Mouse (Mus musculus) liver, adult 2 months (tissue): Measurements from ENCODE around the gene Rdh9. TPM values are rescaled to one million over a fixed set of nuclear protein-coding genes. Genes with fewer than 3 reads are reported as not detected.

Source experiments
- DNase-seq: peaks from one replicate; pipeline ENCODE4 v3.0.0-alpha.2; 2011; ENCODE audit warnings: low read depth, low spot score; ENCODE audit errors: extremely low read depth
- H3K27ac ChIP-seq: fragments of 200-500 bp; replicated peaks from 2 replicates; pipeline ENCODE4 v1.5.1; 2012; ENCODE audit warnings: low read depth, mild to moderate bottlenecking, control low read depth, inconsistent platforms, low read length; ENCODE audit not compliant: insufficient read depth
- H3K27me3 ChIP-seq: fragments of 200-500 bp; 2 replicates; pipeline ENCODE4 v1.6.1; 2012; ENCODE audit warnings: mild to moderate bottlenecking, moderate library complexity, low read length, inconsistent platforms; ENCODE audit not compliant: control insufficient read depth, insufficient read depth
- H3K36me3 ChIP-seq: fragments of 200-500 bp; 2 replicates; pipeline ENCODE4 v1.6.1; 2012; ENCODE audit warnings: low read length, inconsistent platforms; ENCODE audit not compliant: control insufficient read depth, insufficient read depth
- H3K4me1 ChIP-seq: fragments of 200-500 bp; 2 replicates; pipeline ENCODE4 v1.6.1; 2011; ENCODE audit warnings: low read length; ENCODE audit not compliant: control insufficient read depth, insufficient read depth
- H3K4me3 ChIP-seq: fragments of 200-500 bp; 2 replicates; pipeline ENCODE4 v1.5.1; 2011; ENCODE audit warnings: low read depth, mild to moderate bottlenecking, control low read depth, low read length, moderate library complexity; ENCODE audit not compliant: insufficient read depth
- H3K79me2 ChIP-seq: fragments of 200-500 bp; 2 replicates; pipeline ENCODE4 v1.6.1; 2012; ENCODE audit warnings: inconsistent platforms, mild to moderate bottlenecking, low read length, moderate library complexity; ENCODE audit not compliant: control insufficient read depth, insufficient read depth
- H3K9ac ChIP-seq: fragments of 200-500 bp; 2 replicates; pipeline ENCODE4 v1.6.1; 2012; ENCODE audit warnings: low read depth, mild to moderate bottlenecking, control low read depth, inconsistent platforms, low read length
- CTCF ChIP-seq: fragments of 200-500 bp; IDR thresholded peaks from 2 replicates; pipeline ENCODE4 v1.5.1; 2011; ENCODE audit warnings: low read depth, low read length, control low read depth
- POLR2A ChIP-seq: fragments of 200-500 bp; IDR thresholded peaks from 2 replicates; pipeline ENCODE4 v1.6.1; 2011; ENCODE audit warnings: low read length, control low read depth; ENCODE audit not compliant: insufficient read depth; ENCODE audit errors: extremely low read depth
- WGBS: fragments of 180-500 bp; shearing (Covaris S2); methylation state at CpG from one replicate; pipeline ENCODE4 v1.1.7; 2018; 5-methylcytosine and 5-hydroxymethylcytosine counted together
- polyA plus RNA-seq: library from polyadenylated mRNA; depleted of rRNA; stranded (reverse); fragments of >200 nt; gene quantifications from 2 replicates; pipeline ENCODE4 v1.2.3, GENCODE M21; 2012
- total RNA-seq: library from RNA; depleted of rRNA; stranded (reverse); fragments of >200 nt; gene quantifications from 2 replicates; pipeline ENCODE4 v1.2.3, GENCODE M21; 2014

Rdh9 gene
- total and polyA plus RNA-seq, 2 experiments: 54.4 to 121 TPM

DNA sequence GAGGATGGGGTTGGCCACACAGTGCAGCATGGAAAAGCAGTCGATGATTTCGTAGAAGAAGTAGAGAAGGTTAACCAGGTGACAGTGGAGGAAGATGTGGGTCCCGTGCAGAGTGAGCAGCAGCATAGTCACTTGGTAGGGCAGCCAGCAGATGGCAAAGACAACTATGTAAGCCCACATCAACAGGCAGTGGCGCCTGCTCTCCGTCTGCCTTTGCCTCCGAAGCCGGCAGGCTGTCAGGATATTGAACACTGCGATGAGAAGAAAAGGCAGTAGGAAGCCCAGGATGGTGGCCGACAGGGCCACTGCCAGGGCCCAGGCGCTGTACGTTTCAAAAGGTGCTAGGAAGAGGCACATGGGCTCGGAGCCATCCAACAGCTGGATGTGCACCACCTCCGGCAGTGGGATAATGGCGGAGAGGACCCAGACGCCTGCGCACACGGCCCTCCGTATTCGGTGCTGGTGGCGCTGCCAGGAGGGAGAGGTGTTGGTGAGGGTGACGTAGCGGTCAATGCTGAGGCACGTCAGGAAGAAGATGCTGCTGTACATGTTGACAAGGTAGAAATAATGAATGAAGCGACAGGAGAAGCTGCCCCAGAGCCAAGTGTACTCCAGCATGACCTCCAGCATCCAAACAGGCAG is 25.9 kb upstream of the Rdh9 start:
- DNase-seq: no peak
- H3K4me1 ChIP-seq: peaks cover 31% of the 10 kb centered on the region
- peaks cover 5% of the 10 kb centered on the region; the same call in 1 of the 2 replicates for H3K36me3 ChIP-seq
- TF ChIP-seq CTCF (no peak), POLR2A (no peak)
- H3K79me2 ChIP-seq: peaks cover 3% of the 10 kb centered on the region; the same call in 1 of the 2 replicates
- H3K27ac ChIP-seq: peak overlapping the region; percentile 53
- H3K4me3 ChIP-seq: peak overlapping the region; percentile 58
- H3K9ac ChIP-seq: peak overlapping the region; percentile 51
- 62% methylated on average over 24 of the region's 24 CpGs for WGBS
- H3K27me3 ChIP-seq: no peaks in the 10 kb centered on the region

DNA sequence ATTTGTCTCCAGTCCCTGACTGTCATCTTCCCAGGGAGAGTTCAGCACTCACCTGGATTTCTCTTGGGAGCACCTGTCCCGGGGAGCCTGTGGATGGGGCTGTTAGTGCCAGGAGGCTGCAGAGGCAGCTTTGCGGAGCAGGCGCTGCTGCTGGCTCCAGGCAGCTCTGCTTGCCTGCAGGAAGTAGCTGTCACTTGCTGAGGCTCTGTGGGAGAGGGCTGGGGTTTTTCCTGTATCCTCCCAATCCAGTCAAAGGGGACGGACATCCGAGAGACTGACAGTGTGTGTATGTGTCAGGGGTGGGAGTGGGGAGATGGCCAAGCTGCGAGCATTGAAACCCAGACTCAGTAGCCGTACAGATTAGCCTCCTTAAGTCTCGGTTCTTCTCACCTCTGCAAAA is 24.6 kb upstream of the Rdh9 start, which contains the start of gene Gpr182:
Gpr182 (minus strand) TSS at position 185 of the 400 bp plus-strand sequence.
- peak; percentile 33 for DNase-seq
- Histone ChIP-seq H3K9ac (peak within 1 kb of the TSS; percentile 55), H3K79me2 (no peaks in the 10 kb centered on the region; the same call in 1 of the 2 replicates), H3K27ac (peak within 1 kb of the TSS; percentile 68), H3K4me3 (peak within 1 kb of the TSS; percentile 58), H3K4me1 (peaks cover 29% of the 10 kb centered on the region), H3K36me3 (peaks cover 4% of the 10 kb centered on the region; the same call in 1 of the 2 replicates), H3K27me3 (no peaks in the 10 kb centered on the region)
- TF ChIP-seq CTCF (no peak), POLR2A (peak; percentile 41; the same call in 1 of the 2 replicates)
- 65% methylated on average over 8 of the region's 8 CpGs for WGBS

DNA sequence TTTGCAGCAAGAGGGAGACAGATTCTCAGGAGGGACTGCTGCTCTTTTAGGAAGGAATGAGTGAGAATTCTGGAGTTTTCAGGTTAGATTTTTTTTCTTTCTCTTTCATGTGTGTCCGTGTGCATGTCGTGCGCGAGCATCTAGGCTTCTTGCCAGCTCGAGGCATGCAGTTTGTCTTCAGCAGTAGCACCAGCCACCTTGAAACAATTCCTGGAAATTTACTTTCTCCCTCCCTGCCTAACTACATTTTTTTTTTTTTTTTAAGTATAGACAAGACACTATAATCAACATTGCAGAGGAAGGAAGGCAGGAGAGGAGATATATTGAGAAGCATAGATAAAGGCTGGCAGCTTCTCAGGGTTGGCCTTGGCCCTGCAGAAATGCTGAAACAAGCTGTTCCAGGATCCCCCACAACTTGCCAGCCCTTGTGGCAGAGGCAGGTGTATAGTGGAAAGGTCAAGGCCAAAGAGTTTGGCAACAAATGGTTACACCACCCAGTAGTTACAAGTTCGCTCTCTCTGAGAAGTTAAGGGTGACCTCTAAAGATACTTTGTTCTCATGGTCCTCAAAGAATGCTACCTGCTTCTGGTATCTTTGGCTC is 21.5 kb upstream of the Rdh9 start:
- 15% methylated on average over 6 of the region's 6 CpGs for WGBS
- H3K36me3 ChIP-seq: no peaks in the 10 kb centered on the region
- no peaks in the 10 kb centered on the region for H3K79me2 ChIP-seq
- H3K27ac ChIP-seq: peak overlapping the region; percentile 91
- H3K27me3 ChIP-seq: no peaks in the 10 kb centered on the region
- H3K9ac ChIP-seq: peak overlapping the region; percentile 3; the same call in 1 of the 2 replicates
- H3K4me1 ChIP-seq: peaks cover 31% of the 10 kb centered on the region
- TF ChIP-seq CTCF (no peak), POLR2A (no peak)
- no peak overlapping the region for H3K4me3 ChIP-seq
- peak; percentile 96 for DNase-seq

DNA sequence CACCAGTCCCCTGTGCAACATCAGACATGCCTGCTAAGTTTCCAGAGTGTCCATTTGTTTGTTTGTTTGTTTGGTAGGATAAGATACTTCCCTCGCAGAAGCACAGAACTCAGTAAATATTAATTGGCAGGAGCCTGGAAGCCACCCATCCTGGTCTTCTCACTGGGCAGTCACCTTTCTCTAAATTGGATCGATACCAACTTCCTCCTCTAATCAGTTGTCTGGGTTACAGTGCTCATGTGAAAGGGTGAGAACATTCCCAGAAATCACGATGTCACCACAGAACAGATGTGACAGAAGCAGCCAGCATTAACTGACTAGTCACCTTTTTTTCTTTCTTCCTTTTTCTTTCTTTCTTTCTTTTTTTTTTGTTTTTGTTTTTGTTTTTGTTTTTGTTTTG is 20.9 kb upstream of the Rdh9 start:
- WGBS: 3% methylated on average over 3 of the region's 3 CpGs
- TF ChIP-seq POLR2A (no peak), CTCF (no peak)
- no peaks in the 10 kb centered on the region for H3K27me3 ChIP-seq
- H3K27ac ChIP-seq: peak overlapping the region; percentile 91
- H3K36me3 ChIP-seq: no peaks in the 10 kb centered on the region
- DNase-seq: peak; percentile 95
- peaks cover 27% of the 10 kb centered on the region for H3K4me1 ChIP-seq
- no peak overlapping the region; the same call in 1 of the 2 replicates for H3K9ac ChIP-seq
- H3K79me2 ChIP-seq: no peaks in the 10 kb centered on the region
- no peak overlapping the region for H3K4me3 ChIP-seq

DNA sequence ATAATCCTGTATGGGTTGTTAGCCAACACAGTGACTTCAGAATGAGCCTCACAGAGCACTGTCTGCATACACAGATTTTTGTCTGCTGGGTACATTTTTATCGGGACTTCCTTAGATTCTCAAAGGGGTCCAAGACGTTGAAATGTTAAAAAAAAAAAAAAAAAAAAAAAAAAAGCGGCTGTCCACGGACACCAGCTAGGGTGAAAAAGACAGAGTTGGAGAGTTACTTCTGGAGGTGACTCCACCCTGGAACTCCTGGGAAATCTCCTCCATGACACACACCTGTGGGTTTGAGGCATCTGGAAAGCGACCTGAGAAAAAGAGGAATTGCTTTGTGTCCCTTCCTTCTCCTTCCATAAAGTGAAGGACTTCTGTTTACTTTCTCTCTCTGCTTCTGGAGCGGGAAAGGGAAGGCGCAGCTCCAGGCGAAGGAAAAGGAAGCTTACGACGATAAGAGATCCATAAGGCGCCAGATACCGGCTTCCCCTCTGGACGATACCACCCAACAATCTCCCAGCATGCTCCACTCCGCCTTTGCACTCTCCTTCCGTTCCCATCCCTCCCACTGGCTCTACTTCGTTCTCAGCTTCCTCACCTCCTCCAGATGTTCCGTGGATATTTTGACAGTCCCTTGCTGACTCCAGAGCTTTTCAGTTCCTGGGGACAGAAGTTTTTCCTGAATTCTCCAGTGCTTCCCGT is 20.3 kb upstream of the Rdh9 start:
- Histone ChIP-seq H3K4me3 (no peak overlapping the region), H3K4me1 (peaks cover 27% of the 10 kb centered on the region), H3K79me2 (no peaks in the 10 kb centered on the region), H3K9ac (no peak overlapping the region), H3K27ac (peak overlapping the region; percentile 71), H3K27me3 (no peaks in the 10 kb centered on the region), H3K36me3 (no peaks in the 10 kb centered on the region)
- TF ChIP-seq POLR2A (no peak), CTCF (no peak)
- DNase-seq: peak; percentile 40
- 48% methylated on average over 18 of the region's 18 CpGs for WGBS
